Mouse (Mus musculus): ENCODE results near the gene Snx30.

DNA sequence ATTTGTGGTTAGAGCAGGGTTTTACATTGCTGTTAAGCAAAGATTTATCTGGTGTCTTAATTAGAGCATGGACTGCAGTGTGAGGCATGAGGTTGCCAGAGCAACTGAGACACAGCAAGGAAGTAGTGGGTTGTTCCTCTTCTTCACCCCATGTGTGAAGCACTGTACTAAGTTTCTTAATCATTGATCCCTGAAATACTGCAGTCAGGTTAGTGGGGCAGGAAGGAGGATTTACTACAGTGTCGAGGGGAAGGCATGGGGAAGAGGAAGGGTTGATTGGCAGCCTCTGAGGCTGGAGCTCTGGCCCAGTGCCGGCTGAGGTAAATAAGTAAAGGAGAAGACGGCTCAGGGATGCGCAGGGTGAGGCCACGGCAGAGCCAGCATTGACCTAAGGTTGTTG, 82.4 kb downstream of the Snx30 start:
- TF ChIP-seq TAL1 (IDR thresholded peaks at IDR 0.05; ENCODE audit: low read length) (no peak), GATA1 (IDR thresholded peaks at IDR 0.05; ENCODE audit: low read length) (no peak)

Data from erythroblast, embryonic 14.5 days (primary cell).